Mouse (Mus musculus): ENCODE results near the gene Inka2. TPM values are rescaled to one million over a fixed set of nuclear protein-coding genes. Genes with fewer than 3 reads are reported as not detected.

The Inka2 gene
- polyA plus RNA-seq, 1 experiment from 2014 or later, result 1.5 TPM

DNA sequence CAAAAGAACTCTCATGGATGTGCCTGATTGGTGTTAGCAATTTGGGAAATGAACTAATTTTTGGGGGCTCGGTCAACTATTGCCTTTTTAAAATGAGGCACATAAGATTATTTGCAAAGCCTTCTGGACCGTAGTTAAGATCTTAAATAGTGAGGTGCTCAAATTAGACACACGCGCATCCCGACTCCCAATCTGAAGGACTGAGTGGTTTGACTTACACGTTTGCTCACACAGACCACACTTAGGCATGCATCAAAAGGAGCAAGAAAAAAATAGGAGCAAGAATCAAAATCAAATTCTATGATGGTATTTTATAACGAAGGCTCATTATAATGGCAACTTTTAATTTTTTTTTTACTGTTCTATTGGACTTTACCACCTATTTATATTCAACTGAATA lies 32.7 kb downstream of the Inka2 start:
- Histone ChIP-seq H3K4me3 (no peak overlapping the region), H3K27me3 (no peaks in the 10 kb centered on the region), H3K36me3 (peaks cover 25% of the 10 kb centered on the region), H3K4me2 (no peak overlapping the region), H3K4me1 (no peaks in the 10 kb centered on the region), H3K9ac (no peak overlapping the region), H3K9me3 (no peaks in the 10 kb centered on the region), H3K27ac (no peak overlapping the region)
- WGBS, result 93% methylated on average over 7 of the region's 7 CpGs
- ATAC-seq (ENCODE audit: insufficient number of reproducible peaks, insufficient read depth, low FRiP score, low TSS enrichment, low read depth), result no peak

DNA sequence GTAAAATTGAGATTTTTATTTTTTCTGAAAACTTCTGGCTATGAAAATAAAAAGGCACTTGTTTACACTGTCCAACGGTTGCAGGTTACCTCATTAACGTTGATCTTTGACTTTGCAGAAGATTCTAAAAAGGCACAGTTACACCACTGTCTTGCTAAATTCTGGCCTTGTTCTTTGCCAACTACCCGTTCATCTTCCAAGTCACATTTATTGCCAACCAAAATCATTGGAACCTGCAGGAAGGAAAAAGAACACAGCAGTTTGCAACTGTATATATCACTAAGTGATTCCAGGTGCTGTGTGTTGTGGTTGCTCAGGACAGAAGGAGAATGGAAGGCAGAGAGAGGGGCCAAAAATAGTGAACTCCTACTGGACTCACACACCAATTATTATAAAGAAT lies 33.3 kb downstream of the Inka2 start:
- no peaks in the 10 kb centered on the region for H3K9me3 ChIP-seq
- 77% methylated on average over 3 of the region's 3 CpGs for WGBS
- no peak overlapping the region for H3K4me2 ChIP-seq
- H3K27me3 ChIP-seq, result no peaks in the 10 kb centered on the region
- H3K36me3 ChIP-seq, result peaks cover 25% of the 10 kb centered on the region
- no peak overlapping the region for H3K4me3 ChIP-seq
- H3K27ac ChIP-seq, result no peak overlapping the region
- no peaks in the 10 kb centered on the region for H3K4me1 ChIP-seq
- no peak for ATAC-seq (ENCODE audit: insufficient number of reproducible peaks, insufficient read depth, low FRiP score, low TSS enrichment, low read depth)
- H3K9ac ChIP-seq, result no peak overlapping the region

DNA sequence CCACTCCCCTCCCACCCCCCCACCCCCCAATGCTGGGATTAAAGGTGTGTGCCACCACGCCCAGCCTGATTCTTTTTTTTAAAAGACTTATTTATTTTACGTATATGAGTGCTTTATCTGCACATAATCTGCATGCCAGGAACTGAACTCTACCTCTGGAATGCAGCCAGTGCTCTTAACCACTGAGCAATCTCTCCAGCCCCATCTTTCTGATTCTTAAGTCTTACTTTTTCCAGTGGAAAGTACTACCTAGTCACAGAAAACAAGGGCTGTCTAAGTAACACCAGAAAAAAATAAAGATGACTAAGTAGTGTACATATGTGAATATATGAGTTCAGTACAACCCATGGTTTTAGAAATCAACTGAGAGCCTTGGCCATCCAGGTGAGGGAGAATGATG lies 42.1 kb downstream of the Inka2 start:
- H3K4me3 ChIP-seq, result no peak overlapping the region
- peaks cover 12% of the 10 kb centered on the region for H3K36me3 ChIP-seq
- no peaks in the 10 kb centered on the region for H3K9me3 ChIP-seq
- no peak for ATAC-seq (ENCODE audit: insufficient number of reproducible peaks, insufficient read depth, low FRiP score, low TSS enrichment, low read depth)
- H3K4me1 ChIP-seq, result no peaks in the 10 kb centered on the region
- H3K27me3 ChIP-seq, result no peaks in the 10 kb centered on the region
- no peak overlapping the region for H3K27ac ChIP-seq
- WGBS, result 80% methylated on average over 2 of the region's 2 CpGs
- H3K9ac ChIP-seq, result no peak overlapping the region
- no peak overlapping the region for H3K4me2 ChIP-seq

DNA sequence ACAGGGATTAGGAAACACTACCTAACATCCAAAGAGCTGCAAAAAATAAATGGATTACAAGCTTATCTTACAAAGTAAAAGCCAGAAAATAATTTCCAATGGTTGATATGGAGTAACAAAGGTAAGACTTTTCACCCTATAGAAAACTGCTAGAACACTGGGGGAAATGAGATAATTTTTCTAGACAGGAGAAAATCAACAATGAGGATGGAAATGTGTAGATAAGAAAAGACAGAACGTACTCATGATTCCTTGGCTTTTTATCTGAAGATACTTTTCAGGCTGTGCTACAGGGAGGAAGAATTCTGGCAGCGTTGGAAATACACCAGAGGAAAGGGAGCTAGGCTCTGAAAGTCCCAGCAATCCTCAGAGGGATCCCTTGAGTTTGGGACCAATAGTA lies 46.4 kb downstream of the Inka2 start:
- 86% methylated on average over 2 of the region's 2 CpGs for WGBS
- Histone ChIP-seq H3K9ac (no peak overlapping the region), H3K27ac (no peak overlapping the region), H3K4me2 (no peak overlapping the region), H3K27me3 (no peaks in the 10 kb centered on the region), H3K36me3 (peaks cover 8% of the 10 kb centered on the region), H3K4me3 (no peak overlapping the region), H3K4me1 (no peaks in the 10 kb centered on the region), H3K9me3 (no peaks in the 10 kb centered on the region)
- ATAC-seq (ENCODE audit: insufficient number of reproducible peaks, insufficient read depth, low FRiP score, low TSS enrichment, low read depth), result no peak

DNA sequence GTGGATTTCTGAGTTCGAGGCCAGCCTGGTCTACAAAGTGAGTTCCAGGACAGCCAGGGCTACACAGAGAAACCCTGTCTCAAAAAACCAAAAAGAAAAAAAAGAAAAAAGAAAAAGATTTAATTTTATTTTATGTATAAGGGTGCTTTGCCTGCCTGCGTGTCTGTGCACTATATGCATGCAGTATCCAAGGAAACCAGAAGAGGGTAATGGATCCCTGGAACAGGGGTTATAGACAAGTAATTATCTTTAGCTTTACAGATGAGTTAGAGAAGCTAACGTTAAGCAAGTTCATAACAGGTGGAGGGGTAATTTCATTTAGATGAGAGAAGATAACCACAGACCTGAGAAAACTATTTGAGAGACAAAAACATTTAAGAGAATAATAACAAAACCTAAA lies 49.8 kb downstream of the Inka2 start:
- Histone ChIP-seq H3K4me3 (no peak overlapping the region), H3K36me3 (peaks cover 4% of the 10 kb centered on the region; the same call in 1 of the 2 replicates), H3K9me3 (no peaks in the 10 kb centered on the region), H3K9ac (no peak overlapping the region), H3K4me1 (peaks cover 8% of the 10 kb centered on the region; the same call in 1 of the 2 replicates), H3K27me3 (no peaks in the 10 kb centered on the region), H3K27ac (no peak overlapping the region), H3K4me2 (no peak overlapping the region)
- ATAC-seq (ENCODE audit: insufficient number of reproducible peaks, insufficient read depth, low FRiP score, low TSS enrichment, low read depth), result no peak
- 83% methylated on average over 3 of the region's 3 CpGs for WGBS

DNA sequence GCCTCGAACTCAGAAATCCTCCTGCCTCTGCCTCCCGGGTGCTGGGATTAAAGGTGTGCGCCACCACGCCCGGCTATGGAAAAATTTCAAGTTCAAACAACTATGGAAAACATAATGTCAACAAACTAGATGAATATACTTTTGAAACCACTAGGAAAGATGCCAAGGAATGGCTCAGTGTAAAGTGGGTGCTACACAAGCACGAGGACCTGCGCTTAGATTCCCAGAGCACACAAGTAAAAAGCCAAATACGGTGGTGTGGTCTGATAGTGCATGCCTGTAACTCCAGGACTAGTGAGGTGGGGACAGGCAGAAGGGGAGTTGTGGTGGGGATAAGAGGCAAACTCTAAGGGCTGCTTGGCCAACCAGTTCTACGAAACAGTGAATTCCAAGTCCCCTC lies 50.7 kb downstream of the Inka2 start:
- no peaks in the 10 kb centered on the region for H3K9me3 ChIP-seq
- no peaks in the 10 kb centered on the region for H3K36me3 ChIP-seq
- H3K9ac ChIP-seq, result no peak overlapping the region
- no peak overlapping the region for H3K27ac ChIP-seq
- 95% methylated on average over 9 of the region's 9 CpGs for whole genome bisulfite sequencing
- no peak overlapping the region for H3K4me2 ChIP-seq
- H3K27me3 ChIP-seq, result no peaks in the 10 kb centered on the region
- peaks cover 8% of the 10 kb centered on the region; the same call in 1 of the 2 replicates for H3K4me1 ChIP-seq
- ATAC-seq (ENCODE audit: insufficient number of reproducible peaks, insufficient read depth, low FRiP score, low TSS enrichment, low read depth), result no peak
- no peak overlapping the region for H3K4me3 ChIP-seq

DNA sequence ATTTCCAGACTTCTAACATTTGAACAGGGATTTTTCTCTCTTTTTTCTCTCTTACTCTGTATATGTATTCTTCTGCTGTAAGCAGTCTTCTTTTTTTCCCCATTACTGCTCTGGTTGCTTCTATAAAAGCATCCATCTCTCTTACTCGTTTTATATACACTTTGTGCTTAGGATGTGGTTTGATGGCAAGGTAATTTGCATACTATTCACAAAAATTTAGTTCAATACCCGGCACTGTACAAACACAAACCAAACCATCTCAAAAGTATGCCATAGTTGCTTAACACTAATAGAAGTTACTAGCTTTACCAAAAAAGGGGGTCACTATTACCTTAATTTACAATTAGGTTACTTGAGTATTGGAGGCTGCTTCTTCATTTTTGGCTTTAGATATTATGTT lies 52.1 kb downstream of the Inka2 start:
- Histone ChIP-seq H3K4me2 (no peak overlapping the region), H3K9ac (no peak overlapping the region), H3K27ac (no peak overlapping the region), H3K4me1 (peaks cover 8% of the 10 kb centered on the region; the same call in 1 of the 2 replicates), H3K4me3 (no peak overlapping the region), H3K27me3 (no peaks in the 10 kb centered on the region), H3K36me3 (no peaks in the 10 kb centered on the region), H3K9me3 (no peaks in the 10 kb centered on the region)
- WGBS, result 67% methylated on average over 2 of the region's 2 CpGs
- ATAC-seq (ENCODE audit: insufficient number of reproducible peaks, insufficient read depth, low FRiP score, low TSS enrichment, low read depth), result no peak

DNA sequence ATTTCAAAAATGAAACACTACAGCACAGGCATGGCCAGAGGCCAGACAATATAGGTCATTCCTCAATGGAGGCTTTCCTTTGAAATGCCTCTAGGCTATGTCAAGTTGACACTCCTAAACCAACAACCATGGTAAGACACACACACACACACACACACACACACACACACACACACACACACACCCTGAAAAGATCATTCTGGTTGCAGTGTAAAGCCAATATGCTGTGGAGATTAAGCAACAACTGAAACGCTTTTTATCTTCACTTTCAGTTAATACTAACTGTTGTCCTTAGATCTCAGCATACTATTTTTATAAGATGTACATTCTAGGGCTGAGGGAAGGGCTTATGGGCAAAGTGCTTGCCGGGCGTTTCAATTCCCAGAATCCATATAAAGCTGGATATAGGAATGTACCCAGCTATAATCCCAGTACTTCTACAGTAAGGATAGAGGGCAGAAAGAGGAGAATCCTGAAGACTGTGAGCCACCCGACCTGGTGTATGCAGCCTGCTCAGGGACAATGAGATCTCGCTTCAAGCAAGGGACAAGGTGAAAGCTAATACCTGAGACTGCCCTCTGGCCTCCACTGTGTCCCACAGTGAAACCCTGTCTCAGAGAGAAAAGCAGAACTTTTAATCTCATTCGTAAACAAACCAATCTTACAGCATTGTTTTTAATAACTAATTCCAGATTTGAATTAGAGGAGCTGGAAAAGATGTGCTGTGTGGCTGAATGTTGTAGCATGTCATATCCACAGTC lies 53.1 kb downstream of the Inka2 start:
- no peaks in the 10 kb centered on the region for H3K9me3 ChIP-seq
- ATAC-seq (ENCODE audit: insufficient number of reproducible peaks, insufficient read depth, low FRiP score, low TSS enrichment, low read depth), result no peak
- H3K4me3 ChIP-seq, result no peak overlapping the region
- no peak overlapping the region for H3K27ac ChIP-seq
- H3K4me2 ChIP-seq, result no peak overlapping the region
- no peaks in the 10 kb centered on the region for H3K36me3 ChIP-seq
- H3K4me1 ChIP-seq, result peaks cover 8% of the 10 kb centered on the region; the same call in 1 of the 2 replicates
- WGBS, result 60% methylated on average over 6 of the region's 6 CpGs
- no peak overlapping the region for H3K9ac ChIP-seq
- no peaks in the 10 kb centered on the region for H3K27me3 ChIP-seq

DNA sequence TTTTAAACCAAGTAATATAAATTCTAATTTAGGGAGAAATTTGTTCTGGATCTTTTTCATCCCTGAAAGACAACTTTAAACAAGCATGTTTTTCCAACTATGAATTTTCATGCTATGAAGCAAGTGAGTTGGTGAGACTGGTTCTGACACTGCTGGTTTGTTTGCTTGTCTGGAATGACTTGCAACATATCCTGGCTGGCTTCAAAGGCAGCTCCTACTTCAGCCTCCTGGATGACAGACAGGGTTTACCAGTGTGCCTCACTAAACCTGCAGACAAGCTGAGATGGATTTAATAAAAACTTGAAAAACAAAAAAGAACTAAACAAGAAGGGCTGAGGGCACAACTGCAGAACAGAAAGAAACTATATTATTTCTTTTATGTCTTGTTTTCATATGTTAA lies 53.7 kb downstream of the Inka2 start:
- no peak overlapping the region for H3K27ac ChIP-seq
- no peaks in the 10 kb centered on the region for H3K36me3 ChIP-seq
- no peaks in the 10 kb centered on the region for H3K9me3 ChIP-seq
- H3K4me2 ChIP-seq, result no peak overlapping the region
- peaks cover 8% of the 10 kb centered on the region; the same call in 1 of the 2 replicates for H3K4me1 ChIP-seq
- H3K9ac ChIP-seq, result no peak overlapping the region
- no peak overlapping the region for H3K4me3 ChIP-seq
- no peaks in the 10 kb centered on the region for H3K27me3 ChIP-seq
- no peak for ATAC-seq (ENCODE audit: insufficient number of reproducible peaks, insufficient read depth, low FRiP score, low TSS enrichment, low read depth)

DNA sequence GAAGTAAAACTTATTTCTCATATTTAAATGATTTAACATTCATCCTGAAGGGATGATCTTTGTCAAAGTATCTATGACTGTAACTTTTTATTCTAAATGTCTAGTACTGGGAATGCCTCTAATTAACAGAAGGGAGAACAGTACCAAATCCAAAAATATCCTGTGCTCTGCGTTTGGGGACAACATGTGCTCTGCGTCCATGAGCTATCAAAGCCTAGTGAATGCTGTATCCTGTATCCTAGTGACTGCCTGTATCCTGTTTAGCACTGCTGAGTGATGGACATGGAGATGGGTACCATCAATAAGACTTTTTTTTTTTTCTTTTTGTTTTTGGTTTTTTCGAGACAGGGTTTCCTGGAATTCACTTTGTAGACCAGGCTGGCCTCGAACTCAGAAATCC lies 54.3 kb downstream of the Inka2 start:
- H3K4me1 ChIP-seq, result peaks cover 8% of the 10 kb centered on the region; the same call in 1 of the 2 replicates
- H3K27ac ChIP-seq, result no peak overlapping the region
- H3K9me3 ChIP-seq, result no peaks in the 10 kb centered on the region
- H3K36me3 ChIP-seq, result no peaks in the 10 kb centered on the region
- WGBS, result 70% methylated on average over 4 of the region's 4 CpGs
- ATAC-seq (ENCODE audit: insufficient number of reproducible peaks, insufficient read depth, low FRiP score, low TSS enrichment, low read depth), result no peak
- H3K4me2 ChIP-seq, result no peak overlapping the region
- H3K4me3 ChIP-seq, result no peak overlapping the region
- no peaks in the 10 kb centered on the region for H3K27me3 ChIP-seq
- no peak overlapping the region for H3K9ac ChIP-seq

DNA sequence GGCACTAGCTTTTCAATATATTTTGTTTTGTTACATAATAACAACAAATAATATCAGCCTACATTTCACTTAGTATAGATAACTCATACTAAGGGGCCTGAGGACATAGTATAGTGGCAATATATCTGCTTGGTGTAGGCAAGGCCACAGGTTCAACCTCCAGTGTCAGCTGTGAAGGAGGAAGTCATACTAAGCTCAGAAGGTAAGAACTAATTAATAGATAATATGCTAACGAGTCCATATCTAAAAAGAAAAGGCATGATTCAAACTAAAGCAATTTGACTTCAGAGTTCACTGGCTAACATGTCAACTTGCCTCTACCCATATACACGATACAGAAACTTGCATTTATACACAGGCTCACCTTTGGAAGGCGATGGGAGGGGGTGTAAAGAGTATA lies 55.7 kb downstream of the Inka2 start:
- no peak for ATAC-seq (ENCODE audit: insufficient number of reproducible peaks, insufficient read depth, low FRiP score, low TSS enrichment, low read depth)

DNA sequence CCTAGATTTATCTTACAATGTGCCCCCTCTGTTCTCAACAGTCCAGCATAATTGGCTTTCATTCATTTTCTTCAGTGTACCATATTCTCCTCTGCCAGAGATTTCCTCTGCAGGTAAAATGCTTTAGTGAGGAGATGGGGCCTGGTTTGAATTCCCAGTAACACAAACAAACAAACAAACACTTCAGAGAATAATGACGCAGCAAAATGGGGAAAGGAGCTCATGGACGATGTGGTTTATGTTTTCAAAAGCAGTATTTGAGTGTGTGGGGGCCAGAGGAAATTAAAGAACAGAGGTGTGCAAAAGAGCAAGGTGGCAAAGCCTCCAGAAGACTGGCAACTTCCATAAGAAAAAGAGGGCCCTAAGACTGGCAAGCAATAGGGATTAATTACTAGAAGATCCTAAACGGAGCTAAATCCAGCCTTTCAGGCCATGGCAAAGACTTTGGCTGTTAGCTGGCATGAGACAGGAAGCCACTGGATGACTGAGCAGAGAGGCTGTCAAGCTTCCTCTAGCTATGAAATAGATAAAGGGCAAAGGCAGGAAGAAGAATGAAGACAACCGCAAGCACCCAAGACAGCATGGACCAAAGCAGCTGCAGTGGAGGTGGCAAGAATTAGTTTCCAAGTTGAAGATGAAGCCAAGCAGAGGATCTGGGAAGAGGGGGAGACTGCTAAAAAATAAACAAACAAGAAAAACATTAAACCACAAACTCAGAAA lies 58.9 kb downstream of the Inka2 start:
- Histone ChIP-seq H3K4me3 (no peak overlapping the region), H3K27me3 (no peaks in the 10 kb centered on the region), H3K4me1 (0 out of 2 replicates have a peak, but pooled peaks cover 2% of the 10 kb centered on the region), H3K27ac (no peak overlapping the region), H3K9ac (no peak overlapping the region), H3K9me3 (no peaks in the 10 kb centered on the region), H3K4me2 (no peak overlapping the region), H3K36me3 (no peaks in the 10 kb centered on the region)
- no peak for ATAC-seq (ENCODE audit: insufficient number of reproducible peaks, insufficient read depth, low FRiP score, low TSS enrichment, low read depth)
- WGBS, result 68% methylated on average over 4 of the region's 4 CpGs

More for the DNA sequence above, 55.7 kb downstream of the Inka2 start:
- Histone ChIP-seq H3K9ac (no peak overlapping the region), H3K9me3 (no peaks in the 10 kb centered on the region), H3K4me2 (no peak overlapping the region), H3K27ac (no peak overlapping the region), H3K27me3 (no peaks in the 10 kb centered on the region), H3K36me3 (no peaks in the 10 kb centered on the region), H3K4me1 (peaks cover 8% of the 10 kb centered on the region; the same call in 1 of the 2 replicates), H3K4me3 (no peak overlapping the region)
- 92% methylated on average over 3 of the region's 3 CpGs for WGBS
